Mouse (Mus musculus): ENCODE data around the gene Fbxw2.

DNA sequence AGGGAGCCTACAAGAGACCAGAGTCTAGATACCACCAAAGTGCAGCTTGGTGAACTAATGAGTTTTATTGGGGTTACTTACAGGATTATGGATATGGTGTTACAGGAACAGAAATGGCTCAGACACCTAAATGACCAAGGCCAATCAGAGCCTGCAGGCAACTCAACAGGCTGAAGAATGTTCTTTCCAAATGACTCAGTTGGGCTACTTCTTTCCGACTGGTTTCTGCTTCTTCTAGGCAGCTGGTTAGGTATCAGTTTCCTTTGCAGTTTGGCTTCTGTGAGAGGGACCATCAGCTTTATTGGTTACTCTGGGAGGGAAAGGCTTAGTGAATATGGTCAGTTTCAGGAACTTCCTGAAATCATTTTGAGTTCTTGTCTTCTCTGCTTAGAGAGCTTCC lies 21.6 kb upstream of the Fbxw2 start:
- TF ChIP-seq MAZ (IDR thresholded peaks at IDR 0.05; ENCODE audit: low read depth, low read length) (no peak), TCF12 (IDR thresholded peaks at IDR 0.05; ENCODE audit: low read depth, low read length) (no peak), POLR2A (IDR thresholded peaks at IDR 0.05; ENCODE audit: low read depth, low read length) (no peak), PAX5 (IDR thresholded peaks at IDR 0.05; ENCODE audit: low read length) (no peak), CTCF (conservative IDR thresholded peaks at IDR 0.05 in 1 of 2, IDR thresholded peaks at IDR 0.05 in 1 of 2; ENCODE audit: low read depth in 2 of 2, low read length in 2 of 2) (no peak), UBTF (IDR thresholded peaks at IDR 0.05; ENCODE audit: low read depth, low read length) (no peak), ZC3H11A (IDR thresholded peaks at IDR 0.05; ENCODE audit: low read depth, low read length) (no peak)
